Mouse (Mus musculus): ENCODE measurements around the gene Usp21.

- no peak for TF ChIP-seq CTCF (conservative IDR thresholded peaks at IDR 0.05; ENCODE audit: low read length)
- TF ChIP-seq POU5F1 (IDR thresholded peaks at IDR 0.05; ENCODE audit: borderline replicate concordance, low read length), result no peak
- no peak for TF ChIP-seq NANOG (IDR thresholded peaks at IDR 0.05; ENCODE audit: borderline replicate concordance, low read length)
These were observed 37.8 kb upstream of the Usp21 start for GRCm38 (mm10) chr1:171325571-171325970.

All from E14TG2a.4 (cell line).